Comparison of ENCODE assay signal across 15 mouse cellular contexts in the genomic region with DNA sequence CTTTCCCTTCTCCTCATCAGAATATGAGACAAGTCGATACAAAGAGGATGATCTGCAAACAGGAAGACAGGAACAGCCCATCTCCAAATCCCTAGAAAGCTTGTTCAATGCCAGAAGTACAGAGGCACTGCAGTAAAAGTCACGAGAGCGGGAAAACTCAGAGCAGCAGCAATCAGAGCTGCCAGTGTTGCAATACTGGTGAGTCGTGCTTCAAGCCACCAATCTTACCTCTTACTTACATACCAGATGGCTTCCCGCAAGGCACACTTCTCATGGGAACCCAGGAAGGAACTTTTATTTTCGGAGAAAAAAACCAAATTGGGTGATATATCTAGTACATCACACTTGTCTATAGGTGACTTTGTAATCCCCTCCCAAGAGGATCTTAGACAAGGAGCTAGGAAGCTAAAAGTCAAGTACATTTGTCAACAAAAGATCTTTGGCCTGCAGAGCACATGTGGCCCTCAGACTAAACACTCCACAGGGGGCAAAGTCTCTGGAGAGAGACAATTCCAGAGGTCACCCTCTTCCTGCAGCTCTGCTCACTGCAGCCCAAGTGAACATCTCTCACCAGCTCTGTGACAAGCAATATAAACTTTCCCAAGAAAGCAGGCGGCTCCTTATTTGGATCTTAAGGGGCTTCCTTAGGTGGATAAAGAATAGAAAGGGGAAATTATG. TPM values are rescaled to one million over a fixed set of nuclear protein-coding genes. Genes with fewer than 3 reads are reported as not detected.
A peak's percentile ranks its signal among the peaks of the same experiment; 100 is the strongest.
DNase-seq lines count a peak whose midpoint lies in the region; ATAC-seq and TF ChIP-seq lines count a peak whose summit lies in the region.
"Had no signal": no experiment of that assay in that cellular context is flagged by ENCODE, and none has a peak within 500 bp of the region (broad histone marks: within the 10 kb centered on the region; RNA-seq: fewer than 3 reads in every experiment).

No protein-coding gene starts in this region.

- no peak overlapping the region for H3ac ChIP-seq in myocyte (ENCODE audit: control insufficient read depth, insufficient read length)

- DNase-seq in liver, adult 2 months (ENCODE audit: extremely low read depth, low read depth, low spot score), result peak; percentile 91
- no peak for DNase-seq in liver
- peak; percentile 45 for DNase-seq in brain, adult 2 months (ENCODE audit: low read depth, low spot score)
- DNase-seq in liver, embryonic 11.5 days (ENCODE audit: low spot score), result no peak
- DNase-seq in left cerebral cortex, postnatal 10 days (ENCODE audit: extremely low spot score in 1 of 2, low spot score in 2 of 2), result no peak
- DNase-seq in midbrain, embryonic 11.5 days (ENCODE audit: low spot score, missing footprints), result no peak
- DNase-seq: cerebellum, adult 2 months; forebrain, postnatal 0 days; gastrocnemius, postnatal 14 days; heart, postnatal 36 days; right cerebral cortex, adult 18-20 months had no signal

- 0 out of 2 replicates have a peak overlapping the region, but pooled peaks have one; percentile 3 for H3K27ac ChIP-seq in liver, adult 2 months (replicated peaks; ENCODE audit: insufficient read depth, low read depth, low read length)
- no peak overlapping the region for H3K27ac ChIP-seq in liver, embryonic 11.5 days (ENCODE audit: low read depth, low read length)
- H3K27ac ChIP-seq in midbrain, embryonic 11.5 days (ENCODE audit: low read depth, low read length), result no peak overlapping the region
- H3K27ac ChIP-seq: limb, embryonic 10.5 days had no signal

- no peaks in the 10 kb centered on the region for H3K9me3 ChIP-seq in liver, embryonic 11.5 days (ENCODE audit: control insufficient read depth, low read length)
- no peaks in the 10 kb centered on the region for H3K9me3 ChIP-seq in midbrain, embryonic 11.5 days (ENCODE audit: control insufficient read depth, low read length)
- H3K9me3 ChIP-seq: limb, embryonic 10.5 days had no signal

- H3K9ac ChIP-seq in liver, adult 2 months (ENCODE audit: low read depth, low read length), result no peak overlapping the region
- no peak overlapping the region for H3K9ac ChIP-seq in liver, embryonic 11.5 days (ENCODE audit: low read depth, low read length)
- H3K9ac ChIP-seq in midbrain, embryonic 11.5 days (ENCODE audit: low read length), result no peak overlapping the region
- H3K9ac ChIP-seq: forebrain, postnatal 0 days had no signal

- 17% methylated on average over 7 of the region's 7 CpGs for WGBS in liver, adult 2 months
- 52% methylated on average over 7 of the region's 7 CpGs for WGBS in liver, embryonic 11.5 days
- WGBS in midbrain, embryonic 11.5 days, result 73% methylated on average over 7 of the region's 7 CpGs

- ATAC-seq in liver, embryonic 11.5 days (replicated peaks; ENCODE audit: low FRiP score), result no peak
- no peak for ATAC-seq in midbrain, embryonic 11.5 days (ENCODE audit: low FRiP score)
- ATAC-seq: forebrain, postnatal 0 days; Patski had no signal

- H3K27me3 ChIP-seq in liver, adult 2 months (ENCODE audit: control insufficient read depth, insufficient read depth, low read length), result no peaks in the 10 kb centered on the region
- peaks cover 20% of the 10 kb centered on the region for H3K27me3 ChIP-seq in liver, embryonic 11.5 days (replicated peaks; ENCODE audit: control insufficient read depth, insufficient read depth, low read length)
- no peaks in the 10 kb centered on the region for H3K27me3 ChIP-seq in myocyte (ENCODE audit: control insufficient read depth, insufficient read depth, insufficient read length)
- no peaks in the 10 kb centered on the region for H3K27me3 ChIP-seq in midbrain, embryonic 11.5 days (ENCODE audit: control insufficient read depth, insufficient read depth, low read length)
- H3K27me3 ChIP-seq: Patski had no signal

- peaks cover 13% of the 10 kb centered on the region for H3K4me1 ChIP-seq in liver, adult 2 months (ENCODE audit: control insufficient read depth, insufficient read depth, low read length)
- peaks cover 22% of the 10 kb centered on the region for H3K4me1 ChIP-seq in liver, embryonic 11.5 days (replicated peaks; ENCODE audit: control insufficient read depth, insufficient read depth, low read length)
- peaks cover 27% of the 10 kb centered on the region for H3K4me1 ChIP-seq in midbrain, embryonic 11.5 days (ENCODE audit: control insufficient read depth, insufficient read depth, low read length)

- H3K79me2 ChIP-seq in liver, adult 2 months (ENCODE audit: control insufficient read depth, insufficient read depth, low read length), result peaks cover 62% of the 10 kb centered on the region
- peaks cover 98% of the 10 kb centered on the region for H3K79me2 ChIP-seq in myocyte (ENCODE audit: control insufficient read depth, insufficient read depth)

- no peaks in the 10 kb centered on the region for H3K36me3 ChIP-seq in liver, adult 2 months (ENCODE audit: control insufficient read depth, insufficient read depth, low read length)
- no peaks in the 10 kb centered on the region for H3K36me3 ChIP-seq in liver, embryonic 11.5 days (ENCODE audit: control insufficient read depth, insufficient read depth, low read length)
- H3K36me3 ChIP-seq in myocyte (ENCODE audit: control insufficient read depth, insufficient read depth), result no peaks in the 10 kb centered on the region
- no peaks in the 10 kb centered on the region for H3K36me3 ChIP-seq in midbrain, embryonic 11.5 days (ENCODE audit: control insufficient read depth, insufficient read depth, low read length)
- H3K36me3 ChIP-seq: limb, embryonic 10.5 days had no signal

- intact Hi-C loops in left cerebral cortex, postnatal 10 days (cut with DNase I), result loop anchor here (5.0 kb wide), 1 partner anchor 42 kb away; no protein-coding TSS in a partner anchor

- TF ChIP-seq POLR2A in liver, adult 2 months (IDR thresholded peaks at IDR 0.05; ENCODE audit: extremely low read depth, insufficient read depth, low read length), result no peak
- TF ChIP-seq POLR2A in myocyte (IDR thresholded peaks at IDR 0.05; ENCODE audit: insufficient read length, low read depth), result no peak

- H3K4me3 ChIP-seq in liver, adult 2 months (ENCODE audit: insufficient read depth, low read depth, low read length), result no peak overlapping the region
- no peak overlapping the region for H3K4me3 ChIP-seq in liver, embryonic 11.5 days (ENCODE audit: low read depth, low read length)
- H3K4me3 ChIP-seq in myocyte, result no peak overlapping the region
- no peak overlapping the region for H3K4me3 ChIP-seq in midbrain, embryonic 11.5 days (ENCODE audit: low read depth, low read length)
- H3K4me3 ChIP-seq: limb, embryonic 10.5 days had no signal

- peak; percentile 29; the same call in 1 of the 2 replicates for TF ChIP-seq CTCF in liver, adult 2 months (IDR thresholded peaks at IDR 0.05; ENCODE audit: low read depth, low read length)

- H3K4me2 ChIP-seq in liver, embryonic 11.5 days, result 0 out of 2 replicates have a peak overlapping the region, but pooled peaks have one; percentile 6
- peak overlapping the region; percentile 43 for H3K4me2 ChIP-seq in myocyte (ENCODE audit: low read depth)
- H3K4me2 ChIP-seq in midbrain, embryonic 11.5 days, result no peak overlapping the region
- H3K4me2 ChIP-seq: heart, embryonic 11.5 days had no signal

TF ChIP-seq in myocyte, 11 proteins besides CTCF, POLR2A, EP300 and RAD21:
- no peak for TF ChIP-seq USF1 (IDR thresholded peaks at IDR 0.05; ENCODE audit: low read depth)
- TF ChIP-seq CEBPB (IDR thresholded peaks at IDR 0.05; ENCODE audit: insufficient read depth, poor library complexity, severe bottlenecking), result peak; percentile 98

RNA-seq across cellular contexts. Expression of a gene that starts 6.1 kb away (rescaled TPM):
- total RNA-seq in liver, adult 2 months (2014; rRNA removed), result 17.9 and 25.4 TPM in 2 replicates
- polyA plus RNA-seq in liver, adult 2 months (2012; rRNA removed), result 5.8 and 10.6 TPM in 2 replicates
- polyA plus RNA-seq in liver, embryonic 11.5 days (2014; fragmentation: Nextera tagmentation; extraction: Ambion mirVana), result 9.4 and 14.0 TPM in 2 replicates
- polyA plus RNA-seq in myocyte (2012; fragmentation: generic; extraction: Trizol), result 56.3 TPM
- total RNA-seq in left cerebral cortex, postnatal 10 days (2021), result 100 to 1,000 TPM; 187 to 198 TPM
- polyA plus RNA-seq in midbrain, embryonic 11.5 days (2014; fragmentation: Nextera tagmentation; extraction: Ambion mirVana), result 32.5 and 36.2 TPM in 2 replicates

Comparison
In these comparisons a context has a peak if more than half of its experiments do, and no peak if none do; other contexts are left out.
1. DNase-seq: peak in liver, adult 2 months (single experiment) and brain, adult 2 months (single experiment); none in liver (single experiment), liver, embryonic 11.5 days (single experiment), left cerebral cortex, postnatal 10 days (0 of 2) and midbrain, embryonic 11.5 days (single experiment).